Mouse (Mus musculus) Muller cell, postnatal 12 days (primary cell): ENCODE data around the gene Fam8a1.

ENCODE experiments used
- DNase-seq: peaks from one replicate; pipeline ENCODE4 v3.0.0-alpha.2; 2015; ENCODE audit errors: inconsistent ontology term

The Fam8a1 gene

GRCm38 (mm10) chr13:46674601-46675000 lies 5.3 kb downstream of the Fam8a1 start:
- DNase-seq: peak; percentile 22

GRCm38 (mm10) chr13:46677721-46678120 lies 8.4 kb downstream of the Fam8a1 start:
- no peak for DNase-seq

GRCm38 (mm10) chr13:46682921-46683320 lies 13.6 kb downstream of the Fam8a1 start:
- no peak for DNase-seq

GRCm38 (mm10) chr13:46683370-46683769 lies 14.0 kb downstream of the Fam8a1 start:
- DNase-seq: no peak

GRCm38 (mm10) chr13:46690559-46691241 lies 21.4 kb downstream of the Fam8a1 start:
- no peak for DNase-seq

- DNase-seq: peak; percentile 14
Observed at GRCm38 (mm10) chr13:46695296-46695908, 26.1 kb downstream of the Fam8a1 start.

- no peak for DNase-seq
Observed at GRCm38 (mm10) chr13:46695932-46696331, 26.6 kb downstream of the Fam8a1 start.

- DNase-seq: no peak
Observed at GRCm38 (mm10) chr13:46696788-46697187, 27.5 kb downstream of the Fam8a1 start.

- no peak for DNase-seq
Observed at GRCm38 (mm10) chr13:46699372-46699771, 30.1 kb downstream of the Fam8a1 start.

GRCm38 (mm10) chr13:46701486-46701885 lies 32.2 kb downstream of the Fam8a1 start:
- no peak for DNase-seq

GRCm38 (mm10) chr13:46703138-46703537 lies 33.8 kb downstream of the Fam8a1 start:
- DNase-seq: no peak

- no peak for DNase-seq
Observed at GRCm38 (mm10) chr13:46713486-46713885, 44.2 kb downstream of the Fam8a1 start.

GRCm38 (mm10) chr13:46715976-46716639 lies 46.8 kb downstream of the Fam8a1 start:
- no peak for DNase-seq

- no peak for DNase-seq
Observed at GRCm38 (mm10) chr13:46718893-46719400, 49.6 kb downstream of the Fam8a1 start.

- DNase-seq: no peak
Observed at GRCm38 (mm10) chr13:46721009-46721408, 51.7 kb downstream of the Fam8a1 start.

- no peak for DNase-seq
Observed at GRCm38 (mm10) chr13:46724371-46724770, 55.0 kb downstream of the Fam8a1 start.

GRCm38 (mm10) chr13:46725227-46725626 lies 55.9 kb downstream of the Fam8a1 start:
- DNase-seq: peak; percentile 11

- peak; percentile 51 for DNase-seq
Observed at GRCm38 (mm10) chr13:46726288-46727037, 57.1 kb downstream of the Fam8a1 start.

- DNase-seq: peak; percentile 84
Observed at GRCm38 (mm10) chr13:46727038-46727836, 57.9 kb downstream of the Fam8a1 start.
